Mouse (Mus musculus): ENCODE measurements at regions not wholly inside any gene's neighbourhood (a gene's known extent, or its start where the extent isn't known, plus 50 kb on each side); places are given as distances from the start of the nearest gene placed in this dataset.

DNA sequence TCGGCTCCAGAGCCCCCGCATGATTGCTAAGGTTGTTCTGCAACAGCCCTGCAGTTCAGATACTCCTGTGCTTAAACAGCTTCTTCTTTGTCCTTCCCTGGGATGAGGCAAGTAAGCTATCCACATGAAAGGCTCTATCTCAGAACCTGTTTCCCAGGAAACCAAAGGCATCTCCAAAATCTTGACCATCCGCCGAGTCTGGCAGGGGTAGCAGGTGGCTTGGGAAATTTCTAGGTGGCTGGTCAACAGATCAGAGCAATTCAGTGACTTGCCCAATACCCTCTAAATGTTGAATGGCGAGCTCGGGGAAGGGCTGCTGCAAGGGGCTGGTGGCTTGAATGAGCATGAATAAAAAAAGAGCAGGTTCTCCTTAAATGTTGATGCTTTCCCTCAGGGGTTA is 229.7 kb upstream of the Mphosph6 start:
- DNase-seq (ENCODE audit: low spot score in 2 of 2), result no peak

DNA sequence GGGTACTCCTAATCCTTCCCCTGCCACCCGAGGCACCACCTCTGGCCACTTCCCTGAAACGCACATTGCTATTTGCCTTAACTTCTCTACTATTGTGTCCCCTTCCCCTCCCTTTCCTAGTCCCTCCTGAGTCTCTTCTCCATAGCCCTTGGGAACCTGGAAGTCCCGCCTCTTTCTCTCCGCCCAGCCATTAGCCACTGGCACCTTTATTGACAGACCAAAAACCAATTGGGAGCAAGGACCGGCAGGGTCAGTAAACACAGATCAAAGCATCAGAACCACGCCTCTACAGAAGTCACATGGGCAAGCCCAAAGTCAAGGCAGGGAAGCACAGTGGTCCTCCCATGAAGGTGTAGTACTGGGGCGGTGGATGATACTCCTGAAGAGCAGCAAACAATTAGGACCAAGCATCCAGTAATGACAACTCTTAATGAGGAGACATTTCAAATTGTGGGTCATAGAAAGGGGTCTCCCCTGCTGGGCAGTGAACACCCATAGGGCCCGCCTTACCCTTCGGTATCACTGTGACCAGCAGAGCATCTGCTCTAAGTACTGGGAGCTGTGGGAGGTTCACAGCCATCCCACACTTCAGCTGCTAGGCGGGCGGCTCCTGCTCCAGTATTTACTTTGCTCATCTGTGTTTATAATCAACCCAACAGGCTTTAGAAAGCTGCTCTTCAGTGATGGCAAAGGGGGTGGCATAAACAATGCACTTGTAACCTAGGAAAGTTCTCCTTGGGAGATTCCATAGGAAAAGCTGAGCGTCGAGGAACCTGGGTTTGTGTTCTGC is 226.5 kb upstream of the Mphosph6 start:
- peak in 1 of 2 experiments; percentile 17 for DNase-seq (ENCODE audit: low spot score in 2 of 2)

DNA sequence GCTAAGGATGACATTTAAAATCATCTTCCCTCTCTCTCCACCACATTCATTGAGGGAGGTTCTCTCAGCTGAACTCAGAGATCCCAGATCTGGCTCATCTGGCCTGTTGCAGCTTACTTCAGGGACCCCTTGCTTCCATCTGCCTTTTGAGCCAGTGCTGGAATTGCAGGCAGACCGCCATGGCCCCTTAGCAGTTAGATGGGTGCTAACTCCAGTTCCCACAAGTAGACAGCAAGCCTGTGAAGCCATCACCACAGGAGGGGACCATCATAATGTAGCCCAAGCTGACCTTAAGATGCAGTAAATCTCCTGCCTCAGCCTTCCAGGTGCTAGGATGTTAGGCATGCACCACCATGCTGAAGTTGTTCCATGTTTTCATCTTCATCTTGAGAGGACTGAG is 221.7 kb upstream of the Mphosph6 start:
- no peak for DNase-seq (ENCODE audit: low spot score in 2 of 2)

GRCm38 (mm10) chr8:118021978-118022377 is 220.2 kb upstream of the Mphosph6 start:
- DNase-seq (ENCODE audit: low spot score in 2 of 2), result no peak

GRCm38 (mm10) chr8:118017261-118017660 is 215.5 kb upstream of the Mphosph6 start:
- DNase-seq (ENCODE audit: low spot score in 2 of 2), result no peak

GRCm38 (mm10) chr8:118005186-118005585 is 203.4 kb upstream of the Mphosph6 start:
- DNase-seq (ENCODE audit: low spot score in 2 of 2), result no peak

DNA sequence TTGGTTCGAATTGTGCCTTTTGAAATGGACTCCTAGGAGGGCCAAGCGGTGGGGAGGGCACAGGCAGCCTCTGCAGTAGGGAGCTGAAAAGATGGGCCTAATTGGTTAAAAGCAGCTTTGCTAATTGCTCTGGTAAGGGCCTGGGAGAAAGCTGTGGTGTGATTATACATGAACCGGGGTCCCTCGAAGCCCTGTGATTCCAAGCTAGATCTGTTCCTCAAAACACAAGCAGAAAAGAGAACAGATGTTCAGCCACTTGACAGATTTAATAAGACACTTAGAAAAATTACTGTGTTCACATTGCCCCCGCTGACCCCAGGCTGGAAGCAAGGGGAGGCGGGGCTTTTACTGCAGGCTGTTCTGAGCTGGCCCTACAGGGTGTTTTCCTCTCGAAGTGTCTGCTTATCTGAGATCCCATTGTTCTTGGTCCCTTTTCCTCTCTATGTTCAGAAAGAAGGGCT is 202.7 kb upstream of the Mphosph6 start:
- DNase-seq (ENCODE audit: low spot score in 2 of 2), result no peak

DNA sequence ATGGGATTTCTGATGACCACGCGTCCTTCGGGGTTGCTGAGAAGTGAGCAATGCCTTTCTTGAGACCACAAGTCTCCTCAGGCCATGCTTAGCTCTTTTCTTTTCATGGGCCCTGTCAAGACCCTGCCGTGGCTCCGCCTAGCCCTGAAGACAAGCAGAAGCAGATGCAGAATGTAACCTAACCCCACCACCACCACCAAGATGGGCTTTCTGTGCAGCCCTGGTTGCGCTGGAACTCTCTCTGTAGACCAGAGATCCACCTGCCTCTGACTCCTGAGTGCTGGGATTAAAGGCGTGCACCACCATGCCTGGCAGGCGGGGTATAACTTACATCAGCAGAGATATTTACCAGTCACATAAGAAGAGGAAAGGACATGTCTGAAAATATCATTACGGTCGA is 199.4 kb upstream of the Mphosph6 start:
- no peak for DNase-seq (ENCODE audit: low spot score in 2 of 2)

GRCm38 (mm10) chr8:117991826-117992225 is 190.1 kb upstream of the Mphosph6 start:
- DNase-seq (ENCODE audit: low spot score in 2 of 2), result no peak

- peak; percentile 30 to 41 for DNase-seq (ENCODE audit: low spot score in 2 of 2)
Observed at GRCm38 (mm10) chr8:117988781-117989180, 187.0 kb upstream of the Mphosph6 start.

DNA sequence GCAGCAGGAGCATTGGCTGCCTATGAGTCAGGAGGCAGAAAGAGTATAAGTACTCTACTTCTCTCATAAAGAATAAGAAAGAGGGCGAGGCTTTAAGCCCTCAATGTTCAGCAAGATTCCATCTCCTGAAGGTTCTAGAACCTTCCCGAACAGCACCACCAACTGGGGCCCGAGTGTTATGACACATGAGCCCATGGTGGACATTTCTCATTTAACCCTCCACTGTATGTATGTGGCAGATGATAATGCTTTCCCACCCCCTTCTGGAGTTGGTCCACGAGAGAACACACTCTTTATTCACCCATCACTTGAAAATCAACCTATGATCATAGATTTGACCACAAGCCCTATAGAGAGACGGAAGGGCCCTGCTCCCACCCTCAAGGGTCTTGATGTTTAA is 166.6 kb upstream of the Mphosph6 start:
- DNase-seq (ENCODE audit: low spot score in 2 of 2), result no peak

- DNase-seq (ENCODE audit: low spot score in 2 of 2), result no peak
Observed at GRCm38 (mm10) chr8:117966556-117966955, 164.8 kb upstream of the Mphosph6 start.

- no peak for DNase-seq (ENCODE audit: low spot score in 2 of 2)
Observed at GRCm38 (mm10) chr8:117963426-117963825, 161.7 kb upstream of the Mphosph6 start.

- DNase-seq (ENCODE audit: low spot score in 2 of 2), result no peak
Observed at GRCm38 (mm10) chr8:117962666-117963065, 160.9 kb upstream of the Mphosph6 start.

GRCm38 (mm10) chr8:117959501-117959900 is 157.8 kb upstream of the Mphosph6 start:
- DNase-seq (ENCODE audit: low spot score in 2 of 2), result no peak

DNA sequence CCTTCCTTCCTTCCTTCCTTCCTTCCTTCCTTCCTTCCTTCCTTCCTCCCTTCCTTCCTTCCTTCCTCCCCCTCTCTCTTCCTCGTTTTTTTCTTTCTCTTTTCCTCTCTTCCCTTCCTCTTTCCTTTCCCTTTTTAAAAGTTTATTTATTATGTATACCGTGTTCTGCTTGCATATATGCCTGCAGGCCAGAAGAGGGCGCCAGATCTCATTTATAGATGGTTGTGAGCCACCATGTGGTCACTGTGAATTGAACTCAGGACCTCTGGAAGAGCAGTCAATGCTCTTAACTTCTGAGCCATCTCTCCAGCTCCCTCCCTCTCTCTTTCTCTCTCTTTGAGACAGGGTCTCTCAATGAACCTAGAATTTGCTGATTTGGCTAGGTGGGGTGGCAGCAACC is 157.2 kb upstream of the Mphosph6 start:
- no peak for DNase-seq (ENCODE audit: low spot score in 2 of 2)

DNA sequence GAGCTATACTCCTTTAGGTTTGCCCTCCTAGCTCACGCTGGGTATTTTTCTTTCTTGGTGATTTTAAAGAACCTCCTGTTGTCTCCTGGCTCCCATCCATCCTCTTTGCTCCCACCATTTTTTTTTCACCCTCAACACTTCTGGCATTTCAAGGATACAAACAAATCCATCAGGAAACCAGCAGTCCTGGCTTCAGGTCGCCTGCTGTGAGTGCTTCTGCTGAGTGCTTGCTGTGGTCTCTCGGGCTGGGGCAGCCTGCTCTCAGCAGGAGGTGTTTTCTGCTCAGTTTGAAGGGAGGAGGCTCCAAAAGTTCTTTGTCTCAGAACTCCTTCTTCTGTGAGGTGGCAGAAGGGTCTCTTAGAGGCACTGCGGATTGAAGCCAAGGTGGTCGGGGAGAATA is 149.9 kb upstream of the Mphosph6 start:
- no peak for DNase-seq (ENCODE audit: low spot score in 2 of 2)

DNA sequence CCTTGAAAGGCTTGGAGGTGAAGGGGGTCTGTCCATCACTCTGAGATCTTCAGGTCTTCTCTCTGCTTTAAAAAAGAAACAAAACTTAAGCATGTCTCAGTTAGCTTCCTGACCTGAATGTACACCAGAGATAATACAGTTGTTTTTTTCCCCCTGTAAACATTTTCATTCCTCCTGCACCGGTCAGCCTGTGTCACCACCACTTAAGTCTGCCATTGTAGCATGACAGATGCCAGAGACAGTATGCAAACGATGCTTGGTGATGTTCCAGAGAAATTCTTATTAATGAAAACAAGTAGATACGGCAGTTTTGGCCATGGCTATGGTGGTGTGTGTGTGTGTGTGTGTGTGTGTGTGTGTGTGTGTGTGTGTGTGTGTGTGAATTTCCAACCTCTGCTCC is 144.8 kb upstream of the Mphosph6 start:
- DNase-seq (ENCODE audit: low spot score in 2 of 2), result no peak

- peak in 1 of 2 experiments; percentile 11 for DNase-seq (ENCODE audit: low spot score in 2 of 2)
Observed at GRCm38 (mm10) chr8:117934566-117935094, 132.9 kb upstream of the Mphosph6 start.

GRCm38 (mm10) chr8:117930687-117931086 is 128.9 kb upstream of the Mphosph6 start:
- DNase-seq (ENCODE audit: low spot score in 2 of 2), result peak in 1 of 2 experiments; percentile 23

GRCm38 (mm10) chr8:117929606-117930005 is 127.9 kb upstream of the Mphosph6 start:
- DNase-seq (ENCODE audit: low spot score in 2 of 2), result no peak

DNA sequence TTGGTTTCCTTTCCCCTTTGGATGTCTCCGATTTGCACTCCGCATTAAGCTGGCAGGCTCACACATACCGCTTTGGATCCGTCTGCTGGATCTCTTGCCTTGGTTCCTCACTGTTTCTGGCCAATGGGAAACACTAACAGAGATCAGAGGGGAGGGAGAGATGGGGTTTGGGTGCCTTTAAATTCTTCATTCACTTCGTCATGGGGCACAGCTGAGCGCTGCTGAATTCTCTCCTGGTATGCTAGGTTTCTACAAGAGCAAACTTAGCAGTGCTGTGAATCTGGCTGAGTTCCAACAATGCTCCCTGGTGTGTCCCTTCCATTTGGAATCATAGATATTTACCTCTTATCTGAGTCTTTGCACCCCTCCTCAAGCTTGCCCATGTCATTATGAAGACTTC is 121.6 kb upstream of the Mphosph6 start:
- DNase-seq (ENCODE audit: low spot score in 2 of 2), result no peak

DNA sequence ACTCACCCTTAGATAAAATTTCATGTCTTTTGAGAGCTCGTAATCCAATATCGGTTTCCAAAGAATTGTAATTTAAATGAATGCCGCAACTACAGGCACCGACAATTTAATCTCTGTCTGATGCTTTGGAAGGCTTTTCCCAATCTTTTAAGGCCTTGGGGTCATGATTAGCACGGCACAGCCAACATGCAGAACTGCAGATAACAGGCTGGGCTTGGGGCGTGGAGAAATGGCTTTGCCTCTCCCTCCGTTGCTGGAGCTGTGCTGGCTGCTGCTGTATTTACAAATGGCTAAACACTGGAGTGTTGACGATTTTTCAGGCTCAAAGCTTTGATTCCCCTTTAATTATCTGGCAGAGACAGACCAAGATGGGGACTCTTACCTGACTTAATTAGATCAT is 101.3 kb upstream of the Mphosph6 start:
- DNase-seq (ENCODE audit: low spot score in 2 of 2), result no peak

Data from layer of hippocampus, postnatal 10 days (tissue).